Mouse (Mus musculus): ENCODE data around the gene Fip1l1.

The Fip1l1 gene

GRCm38 (mm10) chr5:74535240-74536021 is at the start of gene Fip1l1:
TSS of gene Fip1l1 (plus strand) at chr5:74535449.
- DNase-seq (ENCODE audit: extremely low read depth, low read depth), result peak; percentile 83

GRCm38 (mm10) chr5:74492705-74493104 is 42.5 kb upstream of the Fip1l1 start:
- no peak for DNase-seq (ENCODE audit: extremely low read depth, low read depth)

GRCm38 (mm10) chr5:74511686-74512085 is 23.6 kb upstream of the Fip1l1 start:
- no peak for DNase-seq (ENCODE audit: extremely low read depth, low read depth)

GRCm38 (mm10) chr5:74527025-74527424 is 8.2 kb upstream of the Fip1l1 start:
- peak; percentile 44 for DNase-seq (ENCODE audit: extremely low read depth, low read depth)

GRCm38 (mm10) chr5:74530785-74531184 is 4.5 kb upstream of the Fip1l1 start:
- DNase-seq (ENCODE audit: extremely low read depth, low read depth), result peak; percentile 11

GRCm38 (mm10) chr5:74531630-74532280 is 3.5 kb upstream of the Fip1l1 start, which contains the start of gene Scfd2:
TSS of gene Scfd2 (minus strand) at chr5:74531759.
- DNase-seq (ENCODE audit: extremely low read depth, low read depth), result peak; percentile 92

- DNase-seq (ENCODE audit: extremely low read depth, low read depth), result peak; percentile 33
Measured at GRCm38 (mm10) chr5:74536180-74536947, 1.1 kb downstream of the Fip1l1 start.

GRCm38 (mm10) chr5:74545606-74546005 is 10.4 kb downstream of the Fip1l1 start:
- no peak for DNase-seq (ENCODE audit: extremely low read depth, low read depth)

GRCm38 (mm10) chr5:74549566-74549965 is 14.3 kb downstream of the Fip1l1 start:
- DNase-seq (ENCODE audit: extremely low read depth, low read depth), result no peak

GRCm38 (mm10) chr5:74561151-74561550 is 25.9 kb downstream of the Fip1l1 start:
- DNase-seq (ENCODE audit: extremely low read depth, low read depth), result no peak

- DNase-seq (ENCODE audit: extremely low read depth, low read depth), result no peak
Measured at GRCm38 (mm10) chr5:74571767-74572166, 36.5 kb downstream of the Fip1l1 start.

- no peak for DNase-seq (ENCODE audit: extremely low read depth, low read depth)
Measured at GRCm38 (mm10) chr5:74589133-74589532, 53.9 kb downstream of the Fip1l1 start.

GRCm38 (mm10) chr5:74591413-74591812 is 56.2 kb downstream of the Fip1l1 start:
- no peak for DNase-seq (ENCODE audit: extremely low read depth, low read depth)

GRCm38 (mm10) chr5:74593147-74593546 is 57.9 kb downstream of the Fip1l1 start:
- DNase-seq (ENCODE audit: extremely low read depth, low read depth), result no peak

GRCm38 (mm10) chr5:74600010-74600409 is 64.8 kb downstream of the Fip1l1 start:
- DNase-seq (ENCODE audit: extremely low read depth, low read depth), result no peak

- no peak for DNase-seq (ENCODE audit: extremely low read depth, low read depth)
Measured at GRCm38 (mm10) chr5:74601171-74601570, 65.9 kb downstream of the Fip1l1 start.

GRCm38 (mm10) chr5:74601965-74602364 is 66.7 kb downstream of the Fip1l1 start:
- DNase-seq (ENCODE audit: extremely low read depth, low read depth), result no peak

- DNase-seq (ENCODE audit: extremely low read depth, low read depth), result no peak
Measured at GRCm38 (mm10) chr5:74602371-74602770, 67.1 kb downstream of the Fip1l1 start.

- no peak for DNase-seq (ENCODE audit: extremely low read depth, low read depth)
Measured at GRCm38 (mm10) chr5:74603306-74603705, 68.1 kb downstream of the Fip1l1 start.

GRCm38 (mm10) chr5:74606213-74606612 is 71.0 kb downstream of the Fip1l1 start:
- no peak for DNase-seq (ENCODE audit: extremely low read depth, low read depth)

- DNase-seq (ENCODE audit: extremely low read depth, low read depth), result no peak
Measured at GRCm38 (mm10) chr5:74610511-74610910, 75.3 kb downstream of the Fip1l1 start.

GRCm38 (mm10) chr5:74612713-74613112 is 77.5 kb downstream of the Fip1l1 start:
- no peak for DNase-seq (ENCODE audit: extremely low read depth, low read depth)

Data from MEL-GATA-1-ER (cell line).